Mouse (Mus musculus) layer of hippocampus, postnatal 14 days (tissue): ENCODE data around the gene Hapln2. TPM values are rescaled to one million over a fixed set of nuclear protein-coding genes. Genes with fewer than 3 reads are reported as not detected.

Source experiments
- DNase-seq, 2 experiments: peaks; one replicate each; pipeline ENCODE4 v3.0.0; 2021 to 2022; ENCODE audit warnings: low spot score in 2 of 2, mixed read lengths in 1 of 2
- total RNA-seq, 2 experiments: library from RNA; stranded (reverse); gene quantifications; 2 replicates each; pipeline ENCODE4 v1.2.3; 2021

The Hapln2 gene
- total RNA-seq, 2 experiments from 2014 or later = 1.8 to 1.9 TPM

- DNase-seq = no peak
These were observed 45.2 kb downstream of the Hapln2 start for GRCm38 (mm10) chr3:87981894-87982835.

GRCm38 (mm10) chr3:87981214-87981760, 46.1 kb downstream of the Hapln2 start:
- DNase-seq = no peak

- no peak for DNase-seq
These were observed 46.7 kb downstream of the Hapln2 start for GRCm38 (mm10) chr3:87980728-87981127.

- DNase-seq = no peak
These were observed 47.3 kb downstream of the Hapln2 start for GRCm38 (mm10) chr3:87980085-87980484.

- no peak for DNase-seq
These were observed 47.9 kb downstream of the Hapln2 start for GRCm38 (mm10) chr3:87979493-87979892.

- DNase-seq = no peak
These were observed 52.9 kb downstream of the Hapln2 start for GRCm38 (mm10) chr3:87974381-87974987.

GRCm38 (mm10) chr3:87973593-87974380, 53.6 kb downstream of the Hapln2 start:
- DNase-seq = no peak

GRCm38 (mm10) chr3:87972776-87973175, 54.6 kb downstream of the Hapln2 start:
- no peak for DNase-seq

- DNase-seq = no peak
These were observed 55.1 kb downstream of the Hapln2 start for GRCm38 (mm10) chr3:87972203-87972664.

Other genes starting within 250 kb of the Hapln2 start
- under 1 TPM; 0.29 to 0.41 TPM for gene Ntrk1, start 232.4 kb downstream of the Hapln2 start, total RNA-seq
- gene Insrr, start 230.6 kb downstream of the Hapln2 start, total RNA-seq = under 1 TPM; 0.12 to 0.35 TPM
- gene Pear1, start 203.3 kb downstream of the Hapln2 start, total RNA-seq = 1 to 10 TPM; 7.4 to 8.2 TPM
- not detected for gene Sh2d2a, start 180.8 kb downstream of the Hapln2 start, total RNA-seq
- gene Prcc, start 142.0 kb downstream of the Hapln2 start, total RNA-seq = 10 to 100 TPM; 64.0 to 64.1 TPM
- gene Hdgf, start 121.3 kb downstream of the Hapln2 start, total RNA-seq = 100 to 1,000 TPM; 119 to 122 TPM
- 10 to 100 TPM; 50.3 to 55.4 TPM for gene Mrpl24, start 108.1 kb downstream of the Hapln2 start, total RNA-seq
- gene Isg20l2, start 97.3 kb downstream of the Hapln2 start, total RNA-seq = 10 to 100 TPM; 15.0 to 16.4 TPM
- gene Rrnad1, start 96.9 kb downstream of the Hapln2 start, total RNA-seq = 10 to 100 TPM; 19.0 to 22.8 TPM
- gene Crabp2, start 78.9 kb downstream of the Hapln2 start, total RNA-seq = 1 to 10 TPM; 2.0 to 2.2 TPM
- 10 to 100 TPM in 1 of 2 experiments, 1 to 10 TPM in 1; 9.0 to 11.0 TPM for gene Nes, start 56.5 kb downstream of the Hapln2 start, total RNA-seq
- gene Bcan, start 27.4 kb downstream of the Hapln2 start, total RNA-seq = 100 to 1,000 TPM; 421 to 446 TPM
- gene Gpatch4, start 15.5 kb upstream of the Hapln2 start, total RNA-seq = 10 to 100 TPM; 13.5 to 16.5 TPM
- 10 to 100 TPM; 70.6 to 71.5 TPM for gene Naxe, start 30.9 kb upstream of the Hapln2 start, total RNA-seq
- gene Ttc24, start 50.7 kb upstream of the Hapln2 start, total RNA-seq = not detected
- 1 to 10 TPM in 1 of 2 experiments, under 1 TPM in 1; 0.91 to 1.2 TPM for gene Iqgap3, start 54.4 kb upstream of the Hapln2 start, total RNA-seq
- gene Mef2d, start 114.8 kb upstream of the Hapln2 start, total RNA-seq = 100 to 1,000 TPM; 146 to 156 TPM
- not detected for gene Rhbg, start 227.1 kb upstream of the Hapln2 start, total RNA-seq